Mouse (Mus musculus) heart, adult 2 months (tissue): Measurements from ENCODE around the gene Mcm5. TPM values are rescaled to one million over a fixed set of nuclear protein-coding genes. Genes with fewer than 3 reads are reported as not detected.

Source experiments
- DNase-seq, 2 experiments: peaks; one replicate each; pipeline ENCODE4 v3.0.0; 2021
- H3K27ac ChIP-seq: fragments of 200-600 bp; 2 replicates; pipeline ENCODE4 v1.8.1; 2022
- H3K27me3 ChIP-seq: fragments of 200-500 bp; 2 replicates; pipeline ENCODE4 v1.6.1; 2012; ENCODE audit warnings: mild to moderate bottlenecking, low read length, inconsistent platforms, mixed read lengths; ENCODE audit not compliant: control insufficient read depth, insufficient read depth
- H3K36me3 ChIP-seq: fragments of 200-500 bp; 2 replicates; pipeline ENCODE4 v1.6.1; 2012; ENCODE audit warnings: low read length, inconsistent platforms; ENCODE audit not compliant: control insufficient read depth, insufficient read depth
- H3K4me1 ChIP-seq: fragments of 200-500 bp; 2 replicates; pipeline ENCODE4 v1.6.1; 2011; ENCODE audit warnings: low read length; ENCODE audit not compliant: control insufficient read depth, insufficient read depth
- H3K4me3 ChIP-seq: fragments of 200-600 bp; 2 replicates; pipeline ENCODE4 v1.8.1; 2022
- H3K79me2 ChIP-seq: fragments of 200-500 bp; replicated peaks from 2 replicates; pipeline ENCODE4 v1.6.1; 2012; ENCODE audit warnings: mild to moderate bottlenecking, inconsistent platforms, low read length, moderate library complexity, mixed read lengths; ENCODE audit not compliant: control insufficient read depth, insufficient read depth
- H3K9ac ChIP-seq: fragments of 200-500 bp; 2 replicates; pipeline ENCODE4 v1.6.1; 2012; ENCODE audit warnings: low read depth, mild to moderate bottlenecking, control low read depth, inconsistent platforms, low read length, mixed read lengths
- CTCF ChIP-seq: fragments of 200-600 bp; IDR thresholded peaks from 2 replicates; pipeline ENCODE4 v1.8.1; 2022; ENCODE audit warnings: antibody characterized with exemption, mild to moderate bottlenecking, moderate library complexity
- EP300 ChIP-seq: fragments of 200-500 bp; IDR thresholded peaks from 2 replicates; pipeline ENCODE4 v1.6.1; 2011; ENCODE audit warnings: low read depth, low read length, control low read depth; ENCODE audit not compliant: insufficient read depth
- POLR2A ChIP-seq: fragments of 200-500 bp; IDR thresholded peaks from 2 replicates; pipeline ENCODE4 v1.6.1; 2011; ENCODE audit warnings: mild to moderate bottlenecking, low read depth, low read length, control low read depth; ENCODE audit not compliant: insufficient read depth
- WGBS: fragments of 180-500 bp; shearing (Covaris S2); methylation state at CpG from one replicate; pipeline ENCODE4 v1.1.7; 2018; 5-methylcytosine and 5-hydroxymethylcytosine counted together
- intact Hi-C: fragments of 180-260 bp; cut with DNase I; formaldehyde crosslinking; loops from one replicate; pipeline ENCODE4 v1.15.1; 2025
- polyA plus RNA-seq: library from polyadenylated mRNA; depleted of rRNA; stranded (reverse); fragments of >200 nt; gene quantifications from 2 replicates; pipeline ENCODE4 v1.2.3, GENCODE M21; 2012
- total RNA-seq, 2 experiments: library from RNA; stranded (reverse); gene quantifications; 2 replicates each; pipeline ENCODE4 v1.2.3; 2021

Gene Mcm5
- total and polyA plus RNA-seq, 3 experiments, result 3.4 to 3.7 (median 3.4) TPM

DNA sequence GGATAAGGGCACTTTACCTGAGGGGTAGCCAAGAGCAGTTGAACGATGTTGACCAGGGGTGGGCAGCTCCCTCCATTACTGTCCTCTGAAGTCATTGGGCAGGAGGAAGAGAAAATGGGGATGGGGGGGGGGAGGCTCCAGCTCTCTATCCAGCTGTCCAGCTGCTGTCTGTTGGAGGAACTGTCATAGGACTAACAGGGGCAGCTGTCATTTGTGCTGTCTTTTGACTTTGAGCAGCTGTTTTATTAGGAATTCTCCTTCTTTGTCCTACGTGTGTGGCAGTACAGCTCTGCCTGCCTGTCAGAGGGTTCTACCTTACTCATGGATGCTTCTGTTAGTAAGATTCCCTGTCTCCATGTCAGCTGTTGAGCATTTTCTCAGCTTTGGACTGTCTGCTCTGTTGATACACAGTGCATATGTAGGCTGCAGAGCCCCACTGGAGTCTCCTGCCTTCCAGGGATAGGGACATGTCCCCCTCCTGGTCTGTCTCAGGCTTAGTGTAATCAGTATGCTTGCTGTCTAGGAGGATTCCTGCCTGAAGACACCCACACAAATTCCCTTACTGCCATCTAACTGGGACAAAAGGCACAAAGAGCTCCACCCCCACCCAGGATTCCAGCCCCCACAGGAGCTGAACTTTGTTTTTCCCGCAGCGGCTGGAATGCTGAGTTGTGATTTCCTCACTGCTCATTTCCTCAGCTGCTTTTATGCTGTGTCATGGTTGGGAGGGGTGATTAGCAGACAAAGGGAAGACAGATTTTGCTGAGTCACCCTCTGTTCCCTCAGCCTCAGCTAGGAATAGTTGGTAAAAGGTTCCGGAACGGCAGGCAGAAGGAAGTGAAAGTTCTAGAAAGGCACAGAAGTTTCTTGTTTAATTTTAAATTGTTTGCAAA lies 20.1 kb upstream of the Mcm5 start:
- 3% methylated on average over 6 of the region's 6 CpGs for WGBS
- intact Hi-C loops, result no loop called here
- TF ChIP-seq EP300 (peak; percentile 84; the same call in 1 of the 2 replicates), POLR2A (no peak; the same call in 1 of the 2 replicates), CTCF (0 out of 2 replicates have a peak, but pooled peaks have one; percentile 2)

DNA sequence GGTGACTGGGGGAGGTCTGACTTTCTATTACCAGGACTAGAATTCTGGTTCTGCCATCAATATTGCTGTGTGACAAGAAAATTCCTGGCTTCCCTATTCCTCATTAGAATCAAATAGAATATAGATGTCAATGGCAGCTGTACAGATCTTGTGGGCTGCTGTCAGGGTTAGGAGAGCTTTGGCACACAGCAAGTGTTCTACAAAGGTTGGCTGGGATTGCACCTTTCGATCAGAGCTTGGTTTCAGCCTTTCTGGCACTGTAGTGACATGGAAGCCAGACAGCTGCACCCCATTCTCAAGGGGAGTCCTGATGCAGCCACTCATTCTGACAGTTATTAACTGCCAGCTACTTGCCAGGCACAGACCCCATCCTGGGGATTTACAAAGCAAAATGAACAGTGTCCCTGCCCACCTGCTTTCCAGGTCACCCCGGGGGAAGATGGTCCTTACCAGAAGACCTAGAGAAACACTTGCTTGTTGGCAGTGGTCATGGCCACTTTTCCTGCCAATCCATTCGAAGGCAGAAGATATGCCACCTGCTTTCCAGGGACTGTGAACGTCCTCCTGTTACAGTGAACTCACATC lies 18.5 kb upstream of the Mcm5 start:
- Histone ChIP-seq H3K9ac (no peak overlapping the region), H3K27me3 (no peaks in the 10 kb centered on the region), H3K79me2 (no peaks in the 10 kb centered on the region), H3K4me1 (peaks cover 17% of the 10 kb centered on the region), H3K27ac (no peak overlapping the region), H3K4me3 (no peak overlapping the region), H3K36me3 (no peaks in the 10 kb centered on the region)
- 68% methylated on average over 4 of the region's 4 CpGs for WGBS
- intact Hi-C loops, result no loop called here
- no peak for DNase-seq
- TF ChIP-seq EP300 (no peak), POLR2A (no peak)

More for the DNA sequence above, 20.1 kb upstream of the Mcm5 start:
- DNase-seq, result peak; percentile 64 to 83
- Histone ChIP-seq H3K4me1 (peaks cover 22% of the 10 kb centered on the region), H3K36me3 (no peaks in the 10 kb centered on the region), H3K27me3 (no peaks in the 10 kb centered on the region), H3K27ac (peak overlapping the region; percentile 79), H3K4me3 (peak overlapping the region; percentile 22; the same call in 1 of the 2 replicates), H3K79me2 (no peaks in the 10 kb centered on the region), H3K9ac (peak overlapping the region; percentile 8; the same call in 1 of the 2 replicates)

DNA sequence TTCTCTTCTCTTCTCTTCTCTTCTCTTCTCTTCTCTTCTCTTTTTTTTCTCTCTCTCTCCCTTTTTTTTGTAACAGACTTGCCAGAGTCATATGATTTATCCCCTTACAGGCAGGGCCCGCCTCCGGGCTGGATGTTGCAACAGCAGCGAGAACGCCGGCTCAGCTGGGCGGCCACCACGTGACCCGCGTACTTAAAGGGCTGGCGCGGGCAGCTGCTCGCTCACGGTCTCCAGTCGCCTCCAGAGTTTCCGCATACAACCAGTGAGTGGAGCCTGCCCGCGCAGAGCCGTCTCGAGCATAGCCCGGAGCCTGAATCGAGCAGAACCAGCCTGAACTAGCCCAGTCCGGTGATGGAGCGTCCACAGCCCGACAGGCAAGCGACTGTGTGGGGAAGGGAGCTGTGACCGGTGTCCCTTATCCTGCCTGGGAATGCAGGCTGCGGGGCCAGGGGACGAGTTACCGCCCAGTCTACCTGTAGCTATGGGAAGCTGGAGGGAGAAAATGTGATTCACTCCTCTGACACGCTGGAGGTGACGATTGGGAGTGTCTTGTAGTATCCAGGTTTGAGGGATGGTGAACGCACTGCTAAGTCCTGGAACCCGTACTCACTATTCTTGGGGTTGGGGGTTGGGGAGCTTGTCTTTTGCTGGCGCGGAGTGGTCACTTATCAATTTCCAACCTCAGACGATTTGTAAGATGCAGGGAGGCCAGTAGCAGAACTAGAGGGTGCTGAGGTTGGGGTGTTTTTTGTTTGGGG lies 15.8 kb upstream of the Mcm5 start, which contains the start of gene Hmox1:
TSS of gene Hmox1 (plus strand) at position 223 of the 758 bp plus-strand sequence.
- Histone ChIP-seq H3K4me3 (peak within 1 kb of the TSS; percentile 85), H3K4me1 (peaks cover 14% of the 10 kb centered on the region), H3K9ac (peak within 1 kb of the TSS; percentile 66), H3K79me2 (no peaks in the 10 kb centered on the region), H3K27ac (peak within 1 kb of the TSS; percentile 72), H3K36me3 (no peaks in the 10 kb centered on the region), H3K27me3 (no peaks in the 10 kb centered on the region)
- 0 out of 2 replicates have a peak, but pooled peaks have one; percentile 36 for TF ChIP-seq EP300
- TF ChIP-seq CTCF, result peak; percentile 33; the same call in 1 of the 2 replicates
- TF ChIP-seq POLR2A, result peak; percentile 88
- DNase-seq, result peak; percentile 94 to 96
- intact Hi-C loops, result no loop called here
- WGBS, result 2% methylated on average over 36 of the region's 36 CpGs

GRCm38 (mm10) chr8:75102956-75103355 lies 6.4 kb upstream of the Mcm5 start:
- no peaks in the 10 kb centered on the region for H3K27me3 ChIP-seq
- intact Hi-C loops, result no loop called here
- H3K9ac ChIP-seq, result no peak overlapping the region

GRCm38 (mm10) chr8:75103376-75103878 lies 5.9 kb upstream of the Mcm5 start:
- Histone ChIP-seq H3K27ac (no peak overlapping the region), H3K4me3 (no peak overlapping the region), H3K36me3 (no peaks in the 10 kb centered on the region), H3K4me1 (no peaks in the 10 kb centered on the region), H3K79me2 (no peaks in the 10 kb centered on the region), H3K27me3 (no peaks in the 10 kb centered on the region), H3K9ac (no peak overlapping the region)
- no peak for DNase-seq
- intact Hi-C loops, result no loop called here
- WGBS, result 42% methylated on average over 8 of the region's 8 CpGs
- no peak for TF ChIP-seq EP300
- no peak for TF ChIP-seq POLR2A
- TF ChIP-seq CTCF, result no peak

More at GRCm38 (mm10) chr8:75102956-75103355, 6.4 kb upstream of the Mcm5 start:
- TF ChIP-seq POLR2A (no peak), CTCF (no peak)
- WGBS, result 81% methylated on average over 4 of the region's 4 CpGs
- Histone ChIP-seq H3K4me1 (no peaks in the 10 kb centered on the region), H3K27ac (no peak overlapping the region), H3K36me3 (no peaks in the 10 kb centered on the region), H3K79me2 (no peaks in the 10 kb centered on the region), H3K4me3 (no peak overlapping the region)
- no peak for DNase-seq
